Mouse (Mus musculus) midbrain, postnatal 0 days (tissue): Measurements from ENCODE around the gene Uhrf1bp1. TPM values are rescaled to one million over a fixed set of nuclear protein-coding genes. Genes with fewer than 3 reads are reported as not detected.
"Not testable (repeated sequence)": the region's sequence is repeated elsewhere in the genome, so short reads cannot be mapped to it uniquely, and the experiment has no call there.

Experiments
- ATAC-seq: fragments of 200-750 bp; cut with Nextera tagmentation; 2 replicates; pipeline ENCODE4 v1.8.0; 2017; ENCODE audit warnings: moderate number of reproducible peaks, mild to moderate bottlenecking, moderate TSS enrichment, moderate library complexity; ENCODE audit not compliant: low FRiP score
- DNase-seq: peaks from one replicate; pipeline ENCODE4 v3.0.0-alpha.2; 2015; ENCODE audit warnings: low spot score
- H3K27ac ChIP-seq: fragments of 300-500 bp; sonication (generic); 2 replicates; pipeline ENCODE4 v1.5.1; 2014; ENCODE audit warnings: low read depth, mild to moderate bottlenecking, low read length, mixed read lengths
- H3K27me3 ChIP-seq: fragments of 300-500 bp; sonication (generic); 2 replicates; pipeline ENCODE4 v1.6.1; 2014; ENCODE audit warnings: low read length, control low read depth, mixed read lengths; ENCODE audit not compliant: insufficient read depth
- H3K36me3 ChIP-seq: fragments of 300-500 bp; sonication (generic); 2 replicates; pipeline ENCODE4 v1.6.1; 2014; ENCODE audit warnings: low read length, control low read depth, mixed read lengths; ENCODE audit not compliant: insufficient read depth
- H3K4me1 ChIP-seq: fragments of 300-500 bp; sonication (generic); 2 replicates; pipeline ENCODE4 v1.6.1; 2014; ENCODE audit warnings: mild to moderate bottlenecking, control low read depth, antibody characterized with exemption, low read length, mixed read lengths; ENCODE audit not compliant: insufficient read depth
- H3K4me2 ChIP-seq: fragments of 300-500 bp; sonication (generic); 2 replicates; pipeline ENCODE4 v1.6.1; 2014; ENCODE audit warnings: low read depth, mild to moderate bottlenecking, low read length, mixed read lengths; ENCODE audit not compliant: poor library complexity, severe bottlenecking
- H3K4me3 ChIP-seq: fragments of 300-500 bp; sonication (generic); 2 replicates; pipeline ENCODE4 v1.5.1; 2014; ENCODE audit warnings: low read depth, mild to moderate bottlenecking, low read length, moderate library complexity
- H3K9ac ChIP-seq: fragments of 300-500 bp; sonication (generic); replicated peaks from 2 replicates; pipeline ENCODE4 v1.6.1; 2014; ENCODE audit warnings: mild to moderate bottlenecking, low read length, moderate library complexity, mixed read lengths; ENCODE audit not compliant: poor library complexity, severe bottlenecking
- H3K9me3 ChIP-seq: fragments of 300-500 bp; sonication (generic); 2 replicates; pipeline ENCODE4 v1.6.1; 2016; ENCODE audit warnings: low read length, control low read depth
- CTCF ChIP-seq: IDR thresholded peaks from 2 replicates; pipeline ENCODE4 v1.5.1; 2016; ENCODE audit warnings: antibody characterized with exemption, mild to moderate bottlenecking
- WGBS: fragments of 180-500 bp; shearing (Covaris S2); extraction: QIAGEN DNeasy Blood & Tissue Kit; methylation state at CpG from one replicate; pipeline ENCODE4 v1.1.7; 2014; 5-methylcytosine and 5-hydroxymethylcytosine counted together
- polyA plus RNA-seq: library from polyadenylated mRNA; unstranded; fragments of >200 nt; fragmentation: Nextera tagmentation; extraction: Ambion mirVana; gene quantifications from 2 replicates; pipeline ENCODE4 v1.2.1, GENCODE M21; 2015
- total RNA-seq: library from RNA; depleted of rRNA; stranded (reverse); fragments of >200 nt; gene quantifications from 2 replicates; pipeline ENCODE4 v1.2.3, GENCODE M21; 2014

The Uhrf1bp1 gene
- total and polyA plus RNA-seq, 2 experiments from 2014 or later: 4.5 to 18.0 TPM

DNA sequence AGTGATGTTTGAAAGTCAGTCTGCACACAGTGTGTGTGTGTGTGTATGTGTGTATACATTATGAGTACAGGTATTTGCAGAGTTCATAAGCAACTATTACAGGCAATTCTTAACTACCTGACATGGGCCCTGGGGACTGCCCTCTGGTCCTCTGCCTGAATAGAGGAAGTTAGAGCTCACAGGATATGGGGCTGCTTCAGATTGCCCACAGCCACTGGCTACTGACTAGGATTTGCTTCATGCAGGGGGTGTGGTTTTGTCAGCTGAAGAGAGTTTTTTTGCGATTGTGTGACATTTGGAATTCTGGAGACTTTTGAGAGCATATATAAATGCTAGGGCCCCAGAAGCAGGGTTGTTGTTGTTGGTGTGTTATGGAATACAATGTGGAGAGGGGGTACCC, 31.3 kb upstream of the Uhrf1bp1 start:
- no peaks in the 10 kb centered on the region for H3K9me3 ChIP-seq
- no peaks in the 10 kb centered on the region for H3K36me3 ChIP-seq
- no peak overlapping the region for H3K9ac ChIP-seq
- no peak for ATAC-seq
- TF ChIP-seq CTCF: no peak
- DNase-seq: no peak
- 80% methylated on average over 1 of the region's 1 CpGs for WGBS
- H3K4me1 ChIP-seq: peaks cover 3% of the 10 kb centered on the region
- H3K4me2 ChIP-seq: no peak overlapping the region
- H3K27ac ChIP-seq: no peak overlapping the region
- no peaks in the 10 kb centered on the region for H3K27me3 ChIP-seq
- H3K4me3 ChIP-seq: no peak overlapping the region

DNA sequence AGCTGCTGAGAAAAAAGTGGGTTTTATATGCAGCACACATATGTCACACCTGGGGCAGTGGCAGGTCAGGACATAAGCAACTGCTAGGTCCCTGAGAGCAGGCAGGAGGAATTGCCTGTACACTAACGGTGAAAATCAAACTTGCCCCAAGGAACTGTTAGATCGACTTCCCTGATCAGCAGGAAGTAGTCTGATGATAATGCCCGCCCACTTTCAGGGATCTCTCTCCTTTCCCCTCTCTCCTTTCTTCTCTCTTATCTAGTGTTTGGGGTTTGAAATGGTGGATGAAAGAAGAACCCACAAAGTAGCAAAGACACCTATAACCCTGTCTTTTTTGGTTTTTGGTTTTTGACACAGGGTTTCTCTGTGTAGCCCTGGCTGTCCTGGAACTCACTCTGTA, 30.7 kb upstream of the Uhrf1bp1 start:
- Histone ChIP-seq H3K27ac (no peak overlapping the region), H3K27me3 (no peaks in the 10 kb centered on the region), H3K4me1 (peaks cover 3% of the 10 kb centered on the region), H3K4me3 (no peak overlapping the region), H3K9ac (no peak overlapping the region), H3K9me3 (no peaks in the 10 kb centered on the region), H3K36me3 (no peaks in the 10 kb centered on the region), H3K4me2 (no peak overlapping the region)
- ATAC-seq: no peak
- TF ChIP-seq CTCF: no peak
- no peak for DNase-seq
- 32% methylated on average over 3 of the region's 3 CpGs for WGBS

DNA sequence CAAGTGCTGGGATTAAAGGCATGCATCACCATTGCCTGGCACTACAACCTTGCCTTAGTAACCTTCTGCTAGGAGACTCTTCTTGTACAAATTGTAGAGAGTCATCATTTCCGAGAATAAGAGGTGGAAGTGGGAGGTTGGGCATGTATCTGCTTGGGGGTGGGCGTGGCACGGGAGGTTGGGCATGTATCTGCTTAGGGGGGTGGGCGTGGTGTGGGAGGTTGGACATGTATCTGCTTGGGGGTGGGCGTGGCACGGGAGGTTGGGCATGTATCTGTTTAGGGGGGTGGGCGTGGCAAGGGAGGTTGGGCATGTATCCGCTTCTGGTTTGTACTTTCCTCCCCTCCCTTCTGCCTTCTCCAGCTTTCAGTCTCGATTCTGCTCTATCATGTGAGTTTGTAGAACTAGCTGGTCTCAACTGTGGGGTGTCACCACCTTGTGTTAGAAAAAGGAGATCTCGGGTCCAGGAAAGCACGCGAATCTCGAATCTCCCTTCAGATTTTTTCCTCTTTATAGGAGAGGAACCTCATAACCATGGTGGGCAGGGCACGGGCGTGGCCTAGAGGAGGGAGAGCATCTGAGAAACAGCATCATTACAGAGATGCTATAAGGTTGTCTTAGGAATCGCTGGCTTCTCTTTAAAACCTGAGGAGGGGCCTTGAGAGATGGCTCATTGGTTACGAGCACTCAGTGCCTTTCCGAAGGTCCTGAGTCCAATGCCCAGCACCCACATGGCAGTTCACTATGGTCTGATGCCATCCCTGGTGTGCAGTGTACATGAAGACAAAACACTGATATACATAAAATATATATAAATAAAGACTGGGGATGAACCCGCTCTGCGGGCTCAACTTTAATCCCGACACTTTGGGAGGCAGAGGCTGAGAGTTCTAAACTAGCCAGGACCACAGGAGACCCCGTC, 30.0 kb upstream of the Uhrf1bp1 start:
- Histone ChIP-seq H3K36me3 (no peaks in the 10 kb centered on the region), H3K9ac (no peak overlapping the region), H3K27me3 (no peaks in the 10 kb centered on the region), H3K4me2 (peak overlapping the region; percentile 43), H3K4me1 (peaks cover 1% of the 10 kb centered on the region), H3K4me3 (peak overlapping the region; percentile 20), H3K9me3 (no peaks in the 10 kb centered on the region), H3K27ac (no peak overlapping the region)
- peak; percentile 46; the same call in 1 of the 2 replicates for TF ChIP-seq CTCF
- 3% methylated on average over 22 of the region's 22 CpGs for WGBS
- peak; percentile 65 for DNase-seq
- ATAC-seq: 0 out of 2 replicates have a peak, but pooled peaks have one; percentile 38

DNA sequence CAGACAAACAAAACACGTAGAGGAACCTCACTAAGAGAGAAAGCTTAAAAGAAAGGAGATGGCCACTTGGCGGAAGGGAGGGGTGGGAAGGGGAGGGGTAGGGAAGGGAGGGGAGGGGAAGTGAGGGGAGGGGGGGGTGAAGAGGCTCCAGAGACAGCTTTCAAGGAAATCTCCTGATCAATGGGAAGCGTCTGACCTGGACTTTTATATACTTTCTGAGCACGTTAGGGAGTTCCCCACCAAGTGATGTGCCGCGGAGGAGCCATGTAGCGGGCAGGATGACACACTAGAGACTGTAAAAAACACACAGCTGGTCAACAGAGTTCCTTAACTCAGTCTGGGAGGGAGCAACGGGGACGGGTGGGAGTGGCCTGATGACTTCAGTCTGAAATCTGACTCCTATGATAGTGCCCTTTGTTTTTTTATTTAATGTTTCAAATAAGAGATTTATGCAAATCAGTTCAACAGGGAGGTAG, 29.3 kb upstream of the Uhrf1bp1 start:
- Histone ChIP-seq H3K27ac (no peak overlapping the region), H3K36me3 (no peaks in the 10 kb centered on the region), H3K9me3 (no peaks in the 10 kb centered on the region), H3K4me1 (no peaks in the 10 kb centered on the region), H3K9ac (no peak overlapping the region), H3K27me3 (no peaks in the 10 kb centered on the region), H3K4me3 (no peak overlapping the region), H3K4me2 (peak overlapping the region; percentile 43)
- under 1% methylated on average over 8 of the region's 9 CpGs for WGBS
- no peak for TF ChIP-seq CTCF
- DNase-seq: peak; percentile 2
- no peak for ATAC-seq

DNA sequence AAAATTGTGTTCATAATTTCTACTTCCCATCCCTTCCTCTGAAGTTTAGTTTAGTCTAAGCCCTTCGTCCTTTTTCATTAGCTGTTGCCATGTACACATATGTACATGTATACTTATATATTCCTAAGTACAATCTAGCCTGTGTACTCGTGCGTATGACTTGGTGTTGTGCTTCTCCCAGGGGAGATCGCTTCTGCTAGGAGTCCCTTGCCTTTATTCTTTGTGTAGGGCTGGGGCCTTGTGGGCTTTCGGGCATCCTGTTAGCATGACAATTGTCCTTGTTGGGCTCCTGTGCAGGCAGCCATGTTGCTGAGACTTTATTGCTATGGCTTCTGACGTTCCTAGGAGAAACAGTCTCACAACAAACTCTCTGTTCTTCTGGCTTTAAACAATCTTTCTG, 28.7 kb upstream of the Uhrf1bp1 start:
- no peak overlapping the region for H3K27ac ChIP-seq
- H3K9me3 ChIP-seq: no peaks in the 10 kb centered on the region
- H3K9ac ChIP-seq: no peak overlapping the region
- H3K4me3 ChIP-seq: no peak overlapping the region
- TF ChIP-seq CTCF: no peak
- H3K4me2 ChIP-seq: no peak overlapping the region
- 19% methylated on average over 6 of the region's 6 CpGs for WGBS
- DNase-seq: no peak
- H3K27me3 ChIP-seq: no peaks in the 10 kb centered on the region
- no peaks in the 10 kb centered on the region for H3K36me3 ChIP-seq
- no peak for ATAC-seq
- no peaks in the 10 kb centered on the region for H3K4me1 ChIP-seq

DNA sequence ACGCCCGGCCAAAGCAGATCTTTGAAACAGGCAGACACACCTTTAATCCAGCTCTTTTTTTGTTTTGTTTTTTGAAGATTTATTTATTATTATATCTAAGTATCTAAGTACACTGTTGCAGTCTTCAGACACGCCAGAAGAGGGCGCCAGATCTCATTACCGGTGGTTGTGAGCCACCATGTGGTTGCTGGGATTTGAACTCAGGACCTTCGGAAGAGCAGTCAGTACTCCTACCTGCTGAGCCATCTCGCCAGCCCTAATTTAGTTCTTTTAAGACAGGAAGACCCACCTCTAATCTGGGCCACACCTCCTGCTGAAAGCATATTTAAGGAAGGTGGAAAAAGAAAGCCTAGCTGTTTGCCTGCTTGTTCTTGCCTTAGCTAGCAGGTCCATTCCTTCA, 25.8 kb upstream of the Uhrf1bp1 start:
- DNase-seq: no peak
- TF ChIP-seq CTCF: peak; percentile 32
- no peak overlapping the region for H3K4me3 ChIP-seq

DNA sequence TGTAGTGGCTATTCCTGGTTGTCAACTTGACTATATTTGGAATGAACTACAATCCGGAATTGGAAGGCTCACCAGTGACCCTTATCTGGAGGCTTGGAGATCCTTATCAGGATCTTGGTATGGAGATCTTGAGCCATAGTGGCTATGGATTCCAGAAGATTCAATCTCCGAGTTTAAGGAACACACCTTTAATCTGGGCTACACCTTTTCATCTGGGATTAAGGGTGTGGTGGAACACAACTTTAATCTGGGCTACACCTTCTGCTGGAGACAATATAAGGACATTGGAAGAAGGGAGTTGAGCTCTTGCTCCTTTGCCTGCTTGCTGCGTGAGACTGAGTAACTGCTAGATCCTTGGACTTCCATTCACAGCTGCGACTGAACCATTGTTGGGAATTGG, 18.4 kb upstream of the Uhrf1bp1 start, which contains the start of gene Snrpc:
Gene Snrpc (plus strand): TSS at position 301 of the 400 bp plus-strand sequence.
- not testable (repeated sequence) for H3K9me3 ChIP-seq, H3K9ac ChIP-seq, H3K36me3 ChIP-seq, H3K4me3 ChIP-seq, H3K4me1 ChIP-seq, H3K27me3 ChIP-seq, ATAC-seq, H3K27ac ChIP-seq, DNase-seq
- WGBS: 83% methylated on average over 3 of the region's 4 CpGs
- peak within 1 kb of the TSS; percentile 61 for H3K4me2 ChIP-seq

More for the DNA sequence above, 25.8 kb upstream of the Uhrf1bp1 start:
- H3K4me2 ChIP-seq: no peak overlapping the region
- H3K9ac ChIP-seq: no peak overlapping the region
- WGBS: 56% methylated on average over 7 of the region's 7 CpGs
- H3K36me3 ChIP-seq: no peaks in the 10 kb centered on the region
- 0 out of 2 replicates have a peak, but pooled peaks cover 3% of the 10 kb centered on the region for H3K27me3 ChIP-seq
- no peak overlapping the region for H3K27ac ChIP-seq
- ATAC-seq: no peak
- H3K9me3 ChIP-seq: no peaks in the 10 kb centered on the region
- H3K4me1 ChIP-seq: no peaks in the 10 kb centered on the region
